Mouse (Mus musculus) ZHBTc4 (cell line): ENCODE measurements at regions not wholly inside any gene's neighbourhood (a gene's known extent, or its start where the extent isn't known, plus 50 kb on each side); places are given as distances from the start of the nearest gene placed in this dataset.

Experiments used
- DNase-seq: peaks from one replicate; pipeline ENCODE4 v3.0.0-alpha.2; 2011; ENCODE audit warnings: low read depth, low spot score

DNA sequence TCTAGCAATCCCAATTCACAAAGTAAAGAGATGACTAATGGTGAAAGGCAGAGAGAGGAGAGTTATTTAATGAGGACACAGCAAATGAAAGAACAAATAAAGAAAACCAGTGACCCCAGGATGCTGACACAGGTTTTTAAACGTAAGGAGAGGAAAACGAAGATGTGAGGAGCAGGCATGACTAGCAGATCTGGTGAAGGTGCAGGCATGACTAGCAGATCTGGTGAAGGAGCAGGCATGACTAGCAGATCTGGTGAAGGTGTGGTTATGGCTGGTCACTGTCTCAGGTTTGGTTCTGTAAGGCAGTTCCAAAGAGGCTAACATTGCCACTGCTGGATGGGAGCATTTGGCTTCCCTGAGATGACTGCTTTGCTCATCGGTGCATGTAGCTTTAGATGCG lies 57.0 kb downstream of the Mbl2 start:
- peak; percentile 8 for DNase-seq

DNA sequence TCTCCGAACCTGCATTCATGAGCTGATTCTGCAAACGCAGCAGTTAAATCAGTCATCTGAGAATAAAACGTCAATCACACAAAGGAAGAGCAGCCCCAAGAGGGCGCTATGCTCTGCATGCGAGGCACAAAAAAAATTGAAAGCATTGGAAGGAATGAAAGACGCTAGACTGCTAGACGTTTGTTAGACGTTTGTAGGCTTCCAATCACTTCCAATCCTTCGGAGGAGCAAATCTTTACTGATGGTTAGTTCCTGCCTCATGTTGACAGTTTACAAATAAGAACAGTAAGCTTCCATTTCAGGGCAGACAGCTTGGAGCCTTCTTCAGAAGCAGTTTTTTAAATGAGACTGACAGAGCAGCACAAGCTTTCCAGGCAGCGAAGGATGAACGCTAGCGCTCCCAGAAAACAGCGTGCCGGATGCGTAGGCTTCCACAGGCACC lies 62.5 kb downstream of the Mbl2 start:
- DNase-seq: peak; percentile 54

DNA sequence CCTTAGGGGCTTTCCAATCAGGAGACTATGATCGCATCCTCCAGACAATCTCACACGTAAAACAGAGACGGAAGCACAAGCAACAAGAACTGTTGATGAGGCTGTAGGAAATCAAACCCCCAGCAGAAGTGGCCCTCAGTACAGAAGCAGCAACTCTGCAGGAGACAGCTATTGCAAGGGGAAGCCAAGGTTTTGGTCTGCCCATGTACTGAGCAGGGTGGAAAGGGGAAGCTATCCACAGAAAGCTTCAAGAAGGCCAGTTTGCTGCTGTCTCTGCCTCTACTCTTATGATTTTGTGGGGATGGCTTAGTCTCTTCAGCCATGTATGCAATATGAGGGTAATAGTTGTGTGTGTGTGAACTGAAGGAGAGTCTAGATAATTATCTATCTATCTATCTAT lies 63.3 kb downstream of the Mbl2 start:
- DNase-seq: no peak

DNA sequence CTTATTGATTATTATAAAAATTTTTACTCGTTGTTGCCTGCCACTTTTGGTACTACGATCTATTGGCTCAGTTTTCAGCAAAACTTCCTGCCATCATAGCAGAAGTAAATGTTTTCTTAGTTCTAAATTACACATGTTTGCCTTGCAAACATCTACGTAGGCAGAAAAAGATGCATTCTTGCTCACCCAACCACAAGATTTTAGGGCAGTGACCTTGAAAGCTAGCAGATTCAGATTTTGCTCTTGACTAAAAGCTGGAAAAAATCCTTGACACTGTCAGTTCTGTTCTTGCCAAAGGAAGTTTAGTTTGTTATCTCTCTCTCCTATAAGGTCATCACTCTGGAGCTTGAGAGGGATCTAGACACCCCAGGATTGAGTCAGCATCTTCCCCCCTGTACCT lies 66.8 kb downstream of the Mbl2 start:
- no peak for DNase-seq

DNA sequence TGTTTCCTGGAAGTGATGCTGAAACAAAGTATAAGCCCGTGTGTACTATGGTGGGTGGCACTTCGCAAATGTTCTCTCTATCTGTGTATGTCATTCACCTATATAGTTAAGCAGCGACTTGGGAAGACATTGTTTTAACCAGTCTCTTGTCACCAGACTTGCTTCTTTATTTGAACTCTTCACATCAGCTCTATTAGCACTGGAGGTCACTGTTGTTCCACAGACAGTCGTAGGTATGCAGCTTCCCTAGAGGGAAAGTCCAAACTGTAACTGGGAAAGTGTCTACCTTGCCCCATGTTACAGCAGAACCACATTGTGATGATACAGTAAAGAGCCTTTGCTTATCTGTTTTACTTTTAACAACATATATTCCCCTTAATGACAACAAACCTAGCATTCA lies 69.5 kb downstream of the Mbl2 start:
- DNase-seq: no peak

DNA sequence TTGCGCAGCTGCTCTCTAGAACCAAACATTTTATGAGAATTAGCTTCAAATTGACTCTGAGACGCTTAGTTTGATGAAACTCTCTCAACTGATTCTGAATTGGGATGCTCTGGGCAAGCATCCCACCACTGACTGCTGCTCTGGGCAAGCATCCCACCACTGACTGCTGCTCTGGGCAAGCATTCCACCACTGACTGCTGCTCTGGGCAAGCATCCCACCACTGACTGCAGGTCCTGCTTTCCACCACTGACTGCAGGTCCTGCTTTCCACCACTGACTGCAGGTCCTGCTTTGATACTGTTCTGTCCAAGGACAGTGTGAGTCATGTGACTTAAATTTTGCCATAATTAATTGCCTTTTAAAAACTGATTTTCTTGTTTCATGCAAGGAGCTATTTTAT lies 73.6 kb downstream of the Mbl2 start:
- no peak for DNase-seq

DNA sequence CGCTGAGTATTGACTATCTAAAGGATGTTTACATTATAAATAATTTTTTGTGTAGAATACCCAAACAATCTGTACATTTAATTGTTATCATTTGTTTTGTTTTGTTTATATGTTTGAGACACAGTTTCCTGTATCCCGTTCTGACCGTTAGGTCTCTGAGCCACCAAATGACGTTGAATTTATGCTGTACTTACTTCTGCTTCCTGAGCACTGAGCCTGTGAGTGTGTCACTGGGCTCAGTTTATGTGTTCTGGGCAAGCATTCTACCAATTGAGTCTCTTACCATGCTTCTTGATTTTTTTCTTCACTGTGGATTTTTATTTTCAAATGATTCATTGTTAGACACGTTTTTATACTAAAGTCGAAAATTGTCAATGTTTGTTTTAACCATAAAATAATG lies 74.2 kb downstream of the Mbl2 start:
- no peak for DNase-seq

DNA sequence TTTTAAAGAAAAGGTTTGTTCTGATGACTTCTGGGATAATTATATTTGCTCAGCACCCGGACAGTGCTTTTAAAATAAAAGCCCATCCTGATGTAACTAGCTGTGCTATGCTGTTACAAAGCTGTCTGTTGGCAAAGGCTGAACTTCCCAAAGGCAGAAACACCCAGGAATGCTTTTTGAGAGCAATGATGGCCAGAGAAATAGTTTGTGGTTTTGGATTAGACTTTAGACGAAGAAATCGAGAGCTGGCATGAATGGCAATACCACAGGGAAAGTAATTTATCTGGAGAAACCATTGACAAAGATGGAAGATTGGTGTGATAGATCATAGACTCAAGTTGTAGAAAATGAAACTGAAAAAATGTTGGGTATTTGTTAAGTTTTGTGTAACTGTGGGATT lies 84.6 kb downstream of the Mbl2 start:
- no peak for DNase-seq

DNA sequence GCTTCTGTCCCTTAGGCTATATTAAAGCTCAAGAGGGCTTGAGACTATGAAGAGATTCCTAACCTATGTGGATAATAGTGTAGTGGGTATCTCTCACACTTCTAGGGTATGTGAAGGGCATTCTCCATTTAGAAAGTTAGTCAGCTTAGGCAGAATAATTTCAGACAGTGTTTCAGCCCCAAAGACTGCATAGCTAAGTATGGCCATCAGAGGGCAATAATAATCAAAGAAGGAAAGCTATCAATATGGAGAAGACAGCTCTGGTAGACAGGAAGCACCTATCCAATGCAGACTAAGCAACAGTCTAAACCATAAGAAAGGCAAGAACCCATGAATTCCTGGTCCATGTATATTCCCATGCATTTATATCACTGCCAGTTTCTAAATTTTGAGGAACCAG lies 95.0 kb downstream of the Mbl2 start:
- DNase-seq: no peak

DNA sequence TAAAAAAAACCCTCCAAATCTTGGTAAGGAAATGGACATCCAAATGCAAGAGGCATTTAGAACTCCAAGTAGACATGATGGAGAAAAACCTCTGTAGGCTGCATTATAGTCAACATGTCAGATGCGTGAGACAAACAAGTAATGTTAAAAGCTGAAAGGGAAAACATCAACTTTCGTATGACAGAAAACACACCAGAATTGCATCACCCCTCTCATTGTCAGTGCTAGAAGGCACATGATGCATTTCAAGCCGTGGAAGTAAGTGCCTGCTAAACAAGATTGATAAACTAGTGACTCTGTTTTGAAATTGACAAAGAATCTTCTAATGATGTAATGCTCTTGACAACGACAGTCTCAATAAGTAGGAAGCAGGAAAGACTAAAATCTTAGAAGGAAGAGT lies 96.1 kb downstream of the Mbl2 start:
- DNase-seq: no peak

DNA sequence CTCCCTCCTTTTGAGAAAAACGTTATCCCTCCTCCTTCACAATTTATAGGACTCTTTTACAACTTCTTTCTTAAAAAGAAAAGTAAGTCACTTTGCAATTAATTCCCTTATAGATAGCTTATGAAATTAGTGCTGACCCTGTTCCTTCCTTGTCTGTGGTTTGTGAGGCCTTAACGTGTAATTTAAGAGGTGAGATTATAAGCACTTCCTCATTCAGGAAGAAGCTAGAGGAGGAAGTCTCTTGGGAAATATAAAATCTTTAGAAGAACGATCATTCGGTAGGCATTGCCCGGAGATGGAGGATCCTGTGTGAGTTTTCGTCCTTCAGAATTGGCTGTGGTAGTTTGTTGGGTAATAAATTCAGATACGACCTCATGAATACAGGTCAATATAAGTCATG lies 98.0 kb downstream of the Mbl2 start:
- no peak for DNase-seq

DNA sequence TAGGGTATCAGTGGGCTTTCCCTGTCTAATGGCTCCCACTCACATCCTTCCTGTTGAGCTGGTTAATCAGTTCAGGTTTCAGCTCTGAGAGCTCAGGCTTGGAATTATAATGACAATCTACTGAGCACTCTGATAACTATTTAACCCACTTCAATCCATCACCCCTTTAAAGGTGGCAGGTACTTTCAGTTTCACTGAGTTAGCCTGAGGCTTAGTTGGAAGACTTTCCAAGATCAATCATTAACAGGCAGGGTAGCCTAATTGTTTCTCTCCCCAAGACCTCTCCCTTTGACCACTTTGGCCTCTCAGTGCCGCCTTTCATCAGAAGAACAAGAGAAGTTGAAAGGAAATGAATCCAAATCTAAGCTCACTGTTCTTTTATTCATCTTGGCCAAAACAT lies 99.1 kb downstream of the Mbl2 start:
- DNase-seq: peak; percentile 17

DNA sequence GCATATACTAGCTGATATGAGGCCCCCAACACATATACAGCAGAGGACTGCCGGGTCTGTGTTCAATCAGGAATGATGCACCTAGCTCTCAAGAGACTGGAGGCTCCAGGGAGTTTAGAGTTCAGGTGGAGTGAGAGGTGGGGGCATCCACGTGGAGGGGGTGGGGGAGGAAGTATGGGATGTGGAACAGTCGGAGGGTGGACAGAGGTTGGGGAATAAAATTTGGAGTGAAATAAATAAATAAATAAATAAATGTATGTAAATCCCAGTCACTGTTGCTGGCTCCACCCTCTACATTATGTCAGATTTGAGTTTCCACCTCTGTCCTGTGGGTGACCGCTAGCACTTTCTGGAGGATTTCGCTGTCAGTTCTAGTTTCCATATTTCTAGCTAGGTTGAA lies 111.7 kb downstream of the Mbl2 start:
- DNase-seq: no peak

DNA sequence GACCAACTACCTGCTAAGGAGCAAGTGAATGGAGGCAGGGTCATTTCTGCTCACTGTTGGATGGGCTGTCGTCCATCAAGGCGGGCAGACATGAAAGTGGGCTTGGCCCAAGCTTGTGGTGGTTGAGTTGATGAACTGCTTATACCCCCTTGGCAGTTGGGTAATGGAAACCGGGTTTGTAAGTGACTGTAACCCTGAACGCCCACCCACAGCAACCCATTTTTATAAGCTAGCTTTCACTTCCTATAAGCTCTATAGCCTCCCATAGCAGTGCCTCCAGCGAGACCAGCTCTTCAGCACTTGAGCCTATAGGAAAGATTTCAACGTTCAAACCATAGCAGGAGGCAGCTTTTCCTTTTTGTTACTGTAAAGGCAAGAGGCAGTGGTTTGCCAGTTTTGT lies 116.2 kb downstream of the Mbl2 start:
- no peak for DNase-seq

DNA sequence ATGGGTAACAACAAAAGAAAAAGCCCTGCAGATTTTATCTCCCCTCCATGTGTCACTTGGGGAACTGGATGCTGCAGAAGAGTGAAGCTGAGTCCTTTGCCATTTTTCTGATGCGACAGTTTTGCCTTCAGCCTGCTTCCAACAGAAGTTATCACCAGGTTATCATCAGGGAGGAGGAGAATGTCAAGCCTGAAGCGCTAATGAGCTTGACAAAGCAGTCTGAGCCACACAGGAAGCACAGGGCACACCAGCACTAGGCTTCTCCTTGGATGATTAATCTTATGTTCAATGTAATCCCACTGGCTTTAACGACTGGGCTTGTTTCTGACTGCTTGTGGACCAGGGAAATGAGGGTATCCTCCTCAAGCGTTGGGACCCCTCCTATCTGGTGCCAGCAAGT lies 122.2 kb downstream of the Mbl2 start:
- no peak for DNase-seq

DNA sequence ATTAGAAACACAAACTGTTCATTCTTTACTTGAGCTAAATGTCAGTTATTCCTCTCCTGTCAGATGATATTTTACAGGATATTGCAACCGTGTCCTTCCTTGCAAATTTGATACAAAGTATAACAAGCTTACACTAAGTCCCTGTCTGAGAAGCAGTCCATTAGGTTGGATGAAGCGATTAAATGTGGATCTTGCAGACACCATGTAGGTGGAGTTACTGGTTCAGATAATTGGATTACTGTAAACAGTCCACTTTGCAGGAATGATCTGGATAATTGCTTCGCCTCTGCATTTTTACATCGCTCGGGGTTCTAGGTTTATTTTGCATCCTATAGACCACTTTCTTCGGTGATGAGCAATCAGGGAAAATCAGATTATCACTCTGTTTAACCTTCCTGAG lies 126.2 kb downstream of the Mbl2 start:
- DNase-seq: no peak

DNA sequence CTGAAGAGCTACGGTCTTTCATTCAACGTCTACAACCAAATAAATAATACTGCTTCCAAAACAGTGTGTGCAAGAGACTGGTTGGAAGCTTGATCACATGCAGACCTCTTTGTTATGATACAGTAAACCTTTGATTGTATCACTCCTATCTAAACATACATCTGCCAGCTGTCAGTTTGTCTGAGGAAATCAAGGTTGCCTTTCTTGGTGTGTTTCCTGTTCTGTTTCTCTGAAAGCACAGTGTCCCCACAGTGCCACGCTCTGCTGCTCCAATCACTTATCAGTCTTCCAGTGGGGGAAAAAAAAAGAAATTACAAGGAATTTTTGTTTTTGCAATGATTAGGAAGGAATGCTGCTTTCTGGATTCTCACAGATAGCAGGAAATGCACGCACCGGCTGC lies 139.2 kb downstream of the Mbl2 start:
- DNase-seq: no peak

DNA sequence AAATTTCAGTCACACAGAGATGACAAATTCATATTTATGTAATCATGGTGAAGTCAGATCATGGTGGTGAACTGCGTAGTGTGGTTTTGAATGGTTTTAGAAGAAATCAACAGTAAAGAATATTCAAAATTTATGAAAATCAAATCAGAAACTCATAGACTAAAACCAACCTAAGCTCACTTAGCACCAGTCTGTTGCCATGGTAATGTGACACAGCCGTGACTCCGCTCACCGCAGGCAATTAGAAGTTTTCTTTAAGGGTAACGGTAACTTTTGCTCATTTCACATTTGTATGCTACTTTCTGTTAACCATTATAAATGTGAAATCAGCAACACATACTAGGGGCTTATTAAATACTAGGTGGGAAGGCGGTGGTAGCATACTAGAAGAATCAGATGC lies 147.0 kb downstream of the Mbl2 start:
- DNase-seq: no peak

DNA sequence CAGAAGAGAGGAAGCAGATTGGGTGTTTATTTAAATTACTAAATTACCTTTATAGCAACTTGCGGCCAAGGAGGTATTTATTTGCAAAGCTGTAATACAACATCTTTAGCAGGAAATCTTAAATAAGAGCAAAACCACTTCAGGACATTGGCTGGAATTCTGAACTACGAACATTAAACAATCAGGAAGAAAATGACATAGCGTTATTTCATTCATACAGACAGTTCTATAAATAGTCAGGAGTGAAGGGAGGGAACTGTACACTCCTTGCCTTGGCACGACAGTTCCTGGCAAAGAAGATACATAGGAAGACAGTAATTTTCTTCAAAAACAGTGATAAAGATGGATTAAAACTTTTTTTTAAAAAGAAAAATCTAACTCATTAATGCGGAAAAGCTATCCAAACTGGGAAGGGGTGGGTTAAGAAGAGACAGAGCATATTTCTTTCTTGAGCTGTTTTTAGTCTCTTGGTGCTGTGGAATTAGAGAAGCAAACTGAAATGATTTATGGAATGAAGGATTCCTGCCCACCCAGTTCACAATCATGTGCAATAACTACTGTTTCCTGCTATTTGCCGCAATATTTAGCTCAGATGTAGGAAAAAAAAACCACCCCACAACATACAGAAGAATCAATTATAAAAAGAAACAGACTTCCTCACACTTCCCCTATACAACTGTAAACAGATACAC lies 147.9 kb downstream of the Mbl2 start:
- DNase-seq: no peak

DNA sequence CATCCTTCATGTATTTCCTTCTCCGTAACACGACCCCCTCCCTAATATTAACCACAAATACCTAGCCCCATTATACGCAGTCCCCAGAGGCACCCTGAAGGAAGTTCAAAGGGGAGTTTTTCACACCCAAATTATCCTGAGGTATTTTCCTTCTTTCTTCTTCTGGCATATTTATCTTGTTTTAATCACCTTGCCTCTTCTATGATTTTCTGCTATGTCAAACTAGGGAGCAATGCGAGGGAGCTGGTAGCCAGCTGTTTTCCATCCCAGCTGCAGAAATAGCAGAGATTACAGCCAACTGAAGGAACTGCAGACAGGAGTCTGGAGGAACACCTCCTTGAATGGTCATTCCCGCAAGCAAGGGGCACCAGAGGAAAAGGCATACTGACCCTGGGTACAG lies 155.7 kb downstream of the Dkk1 start:
- no peak for DNase-seq

DNA sequence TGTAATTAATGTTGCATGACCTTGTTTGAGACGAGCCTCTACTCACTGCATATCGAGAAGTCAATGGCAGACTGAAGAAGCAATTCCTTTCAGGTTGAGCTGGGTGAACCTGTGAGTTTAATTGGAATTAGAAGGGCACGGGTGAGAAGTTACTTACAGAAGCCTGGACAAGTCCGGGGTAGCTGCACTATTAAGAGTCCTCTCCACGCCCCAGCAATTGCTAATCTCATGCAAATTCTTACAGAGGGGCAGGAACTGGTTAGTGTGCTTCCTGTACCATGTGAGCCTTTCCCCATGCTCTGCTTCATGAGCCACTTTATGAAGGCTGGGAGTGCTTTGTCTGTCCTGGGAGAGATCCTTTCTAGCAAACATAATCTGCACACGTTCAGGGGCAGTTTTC lies 142.5 kb downstream of the Dkk1 start:
- DNase-seq: peak; percentile 12

DNA sequence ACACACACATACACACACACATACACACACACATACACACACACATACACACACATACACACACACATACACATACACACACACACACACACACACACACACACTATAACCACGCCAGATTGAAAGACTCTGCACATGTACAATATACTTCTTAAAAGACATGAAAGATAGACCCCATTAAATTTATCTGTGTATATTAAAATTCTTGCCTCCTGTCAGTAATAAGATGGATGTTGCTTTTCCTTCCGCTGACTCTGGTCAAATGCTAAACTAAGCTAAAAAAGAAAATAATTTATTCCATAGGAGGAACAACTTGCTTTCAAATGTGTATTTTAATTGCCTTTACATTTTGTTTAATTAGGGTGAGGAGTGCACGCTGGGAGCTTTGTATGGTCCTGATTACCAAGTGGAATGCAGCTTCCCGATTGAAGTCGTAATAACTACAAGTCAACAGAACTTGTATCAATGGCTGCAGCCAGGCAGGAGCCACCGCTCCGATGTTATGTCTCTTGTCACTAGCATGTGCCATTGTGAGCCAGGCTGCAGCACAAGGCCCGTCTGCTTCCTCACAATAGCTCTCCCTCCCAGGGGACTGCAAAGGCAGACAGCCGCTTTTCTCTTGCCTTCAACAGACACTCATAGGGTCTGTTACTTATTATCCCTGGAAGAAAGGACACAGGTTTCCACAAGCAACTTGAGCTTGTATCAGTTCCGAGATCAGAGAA lies 129.7 kb downstream of the Dkk1 start:
- no peak for DNase-seq

DNA sequence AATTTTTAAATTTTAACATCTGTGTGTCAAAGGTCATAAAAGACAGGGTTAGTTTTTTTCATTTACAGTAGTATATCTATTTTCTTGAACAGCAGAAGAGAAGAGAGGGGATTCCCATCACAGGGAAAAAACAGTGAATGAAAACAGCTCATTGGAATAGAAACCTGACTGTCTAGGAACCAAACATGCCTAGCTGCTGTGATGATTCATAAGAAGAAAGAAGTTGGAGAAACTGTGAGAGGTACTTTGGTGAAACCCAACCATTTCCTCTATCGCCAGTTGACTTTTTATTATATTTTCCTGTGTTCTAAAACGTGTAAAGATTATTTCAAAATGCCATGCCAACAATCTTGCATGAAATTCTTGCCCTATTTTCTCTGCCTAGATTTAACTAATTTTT lies 123.8 kb downstream of the Dkk1 start:
- no peak for DNase-seq

DNA sequence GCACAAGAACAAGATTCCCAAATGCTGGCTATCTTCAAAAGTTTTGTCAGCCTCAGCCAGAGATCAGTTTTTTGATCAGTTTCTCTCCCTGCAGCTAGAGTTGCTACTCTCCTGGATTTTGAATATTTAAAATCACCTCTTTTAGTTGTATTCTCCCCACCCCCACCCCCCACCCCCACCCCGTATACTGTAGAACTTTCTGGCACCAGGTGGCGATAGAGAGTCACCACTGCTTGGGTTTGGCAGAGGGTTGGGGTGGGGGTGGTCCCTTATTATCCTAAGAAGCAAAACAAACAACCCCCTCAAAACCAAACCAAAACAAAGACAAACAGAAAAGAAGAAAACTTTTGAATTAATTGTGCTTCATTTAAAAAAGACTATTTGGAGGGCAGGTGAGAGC lies 122.0 kb downstream of the Dkk1 start:
- peak; percentile 23 for DNase-seq
